Mouse (Mus musculus) G1E (cell line): ENCODE results near the gene Zcchc18.

ENCODE experiments used
- CTCF ChIP-seq: IDR thresholded peaks from 2 replicates; pipeline ENCODE4 v1.5.1; 2012; ENCODE audit warnings: low read depth, low read length, inconsistent platforms, mixed read lengths
- GATA1 ChIP-seq: IDR thresholded peaks from 2 replicates; pipeline ENCODE4 v1.6.1; 2012; ENCODE audit warnings: borderline replicate concordance, low read length, inconsistent platforms, mixed read lengths
- GATA2 ChIP-seq: IDR thresholded peaks from 2 replicates; pipeline ENCODE4 v1.6.1; 2012; ENCODE audit warnings: low read depth, low read length, inconsistent platforms, borderline replicate concordance
- TAL1 ChIP-seq: conservative IDR thresholded peaks from 2 replicates; pipeline ENCODE4 v1.6.1; 2012; ENCODE audit warnings: low read depth, low read length, inconsistent platforms, mixed read lengths

- TF ChIP-seq CTCF (no peak), TAL1 (no peak), GATA2 (no peak), GATA1 (no peak)
Measured at GRCm38 (mm10) chrX:136959688-136960087, 33.3 kb upstream of the Zcchc18 start.
